Mouse (Mus musculus): ENCODE measurements around the gene Svopl.
A peak's percentile ranks its signal among the peaks of the same experiment; 100 is the strongest.

The Svopl gene

GRCm38 (mm10) chr6:38046838-38047237 lies at the start of gene Svopl:
TSS of gene Svopl (minus strand) at chr6:38046996.
- no peak for DNase-seq (ENCODE audit: low spot score in 2 of 2)

- no peak for DNase-seq (ENCODE audit: low spot score in 2 of 2)
These were observed 47.9 kb upstream of the Svopl start for GRCm38 (mm10) chr6:38094701-38095100.

DNA sequence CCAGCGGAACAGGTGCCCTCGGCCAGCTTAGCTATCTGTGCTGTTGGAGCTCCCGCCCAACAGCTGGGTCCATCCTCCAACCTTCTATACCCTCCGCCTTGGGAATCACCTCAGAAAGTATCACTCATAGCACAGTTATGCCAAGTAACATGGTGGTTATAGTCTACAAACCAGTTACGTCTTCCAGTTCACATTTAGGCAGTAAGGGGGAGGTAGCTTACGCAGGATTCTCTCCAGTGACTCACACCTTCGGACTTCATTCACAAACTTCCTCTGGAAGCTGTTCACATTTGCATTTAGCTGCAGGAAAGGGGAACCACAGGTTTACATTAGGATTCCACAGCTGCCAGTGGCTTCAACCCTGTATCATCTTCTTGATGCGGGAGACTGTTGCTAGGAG lies 45.7 kb upstream of the Svopl start:
- no peak for DNase-seq (ENCODE audit: low spot score in 2 of 2)

GRCm38 (mm10) chr6:38087242-38088026 lies 40.6 kb upstream of the Svopl start:
- no peak for DNase-seq (ENCODE audit: low spot score in 2 of 2)

- DNase-seq (ENCODE audit: low spot score in 2 of 2) = no peak
These were observed 36.4 kb upstream of the Svopl start for GRCm38 (mm10) chr6:38083204-38083603.

DNA sequence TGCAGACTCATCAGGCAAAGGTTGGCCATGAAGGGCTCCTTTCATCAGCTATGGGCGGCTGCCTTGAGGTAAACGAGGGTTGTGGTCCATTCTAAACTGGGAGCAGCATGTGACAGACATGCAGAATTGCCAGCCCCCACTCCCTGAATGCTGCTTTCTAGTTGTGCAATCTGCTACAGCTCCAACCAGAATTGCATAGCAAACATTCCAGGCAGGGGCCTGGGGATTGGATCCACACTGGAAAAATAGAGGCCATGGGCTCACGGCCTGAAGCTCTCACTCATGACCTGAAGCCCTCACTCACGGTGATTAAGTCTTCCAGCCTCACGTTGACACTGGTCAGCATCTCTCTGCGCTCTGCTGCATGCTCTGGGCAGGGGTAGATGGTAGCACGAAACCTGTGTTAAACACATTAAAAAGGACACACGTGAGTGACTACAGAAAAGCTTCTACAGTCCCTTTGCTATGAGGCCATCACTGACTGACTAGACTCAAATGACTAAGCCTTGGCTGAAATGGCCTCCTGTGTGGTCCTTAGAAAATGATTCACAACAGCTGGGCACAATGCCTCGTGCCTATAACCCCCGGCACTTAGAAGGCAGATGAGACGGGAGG lies 35.0 kb upstream of the Svopl start:
- DNase-seq (ENCODE audit: low spot score in 2 of 2) = no peak

- no peak for DNase-seq (ENCODE audit: low spot score in 2 of 2)
These were observed 33.6 kb upstream of the Svopl start for GRCm38 (mm10) chr6:38080364-38080763.

DNA sequence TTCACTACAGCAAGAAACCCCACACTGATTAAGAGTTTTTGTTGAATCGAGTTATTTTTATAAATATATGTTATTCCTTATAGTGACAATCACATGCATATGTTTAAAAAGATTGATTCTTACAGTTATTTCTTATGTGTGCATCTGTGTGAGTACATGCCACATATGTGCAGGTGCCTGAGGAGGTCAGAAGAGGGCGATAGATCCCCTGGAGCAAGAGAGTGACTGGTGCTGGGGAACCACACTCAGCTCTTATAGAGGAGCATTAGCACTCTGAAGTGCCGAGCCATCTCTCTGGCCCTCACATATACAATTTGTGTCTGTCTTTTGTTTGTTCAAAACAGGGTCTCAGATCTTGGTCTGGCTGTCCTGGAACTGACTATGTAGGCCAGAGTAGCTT lies 26.8 kb upstream of the Svopl start:
- DNase-seq (ENCODE audit: low spot score in 2 of 2) = no peak

DNA sequence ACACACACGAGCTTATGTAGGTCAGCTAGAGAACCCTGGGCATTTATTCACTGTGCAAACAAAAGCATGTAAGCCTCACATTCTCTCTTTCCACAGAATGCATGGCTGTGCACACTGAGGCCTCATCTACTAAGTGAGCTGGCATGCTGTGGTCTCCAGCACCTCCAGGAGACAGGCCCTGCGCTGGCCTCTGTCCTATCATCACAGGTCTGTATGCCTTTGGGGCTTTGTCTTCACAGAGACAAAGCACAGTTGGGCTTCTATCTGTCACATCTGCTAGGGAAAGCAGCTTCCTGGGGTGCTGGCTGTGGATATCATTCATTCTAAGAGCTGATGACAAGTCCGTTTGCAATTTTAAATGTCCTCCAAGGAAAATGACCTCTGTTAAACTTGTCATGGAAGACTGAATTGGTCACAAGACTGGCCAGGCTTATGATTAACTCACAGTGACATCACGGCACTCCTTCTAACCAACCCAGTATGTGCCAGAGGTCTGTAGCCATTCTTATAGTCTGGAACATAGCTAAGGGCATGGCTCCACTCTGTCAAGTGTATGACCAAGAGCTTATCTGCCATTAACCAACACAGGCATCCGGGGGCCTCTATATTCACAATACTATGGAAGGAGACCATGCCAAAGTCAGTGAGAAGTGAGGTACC lies 25.5 kb upstream of the Svopl start:
- no peak for DNase-seq (ENCODE audit: low spot score in 2 of 2)

DNA sequence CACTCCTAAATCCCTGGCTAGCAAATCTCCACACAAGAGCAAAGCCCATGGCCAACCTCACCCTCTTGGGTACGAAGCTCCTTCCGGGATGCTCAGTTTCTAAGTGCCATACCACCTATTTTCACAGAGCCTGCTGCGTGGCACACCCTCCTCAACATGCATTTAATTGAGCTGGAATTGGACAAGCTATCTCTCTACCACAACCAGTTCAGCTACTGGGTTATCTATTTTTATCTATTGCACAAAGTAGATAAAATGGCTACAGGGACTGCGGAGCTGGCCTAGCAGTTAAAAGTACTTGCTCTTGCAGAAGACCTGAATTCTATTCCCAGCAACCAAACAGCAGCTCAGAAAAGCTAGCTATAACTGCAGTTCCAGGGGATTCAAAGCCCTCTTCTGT lies 24.5 kb upstream of the Svopl start:
- DNase-seq (ENCODE audit: low spot score in 2 of 2) = no peak

DNA sequence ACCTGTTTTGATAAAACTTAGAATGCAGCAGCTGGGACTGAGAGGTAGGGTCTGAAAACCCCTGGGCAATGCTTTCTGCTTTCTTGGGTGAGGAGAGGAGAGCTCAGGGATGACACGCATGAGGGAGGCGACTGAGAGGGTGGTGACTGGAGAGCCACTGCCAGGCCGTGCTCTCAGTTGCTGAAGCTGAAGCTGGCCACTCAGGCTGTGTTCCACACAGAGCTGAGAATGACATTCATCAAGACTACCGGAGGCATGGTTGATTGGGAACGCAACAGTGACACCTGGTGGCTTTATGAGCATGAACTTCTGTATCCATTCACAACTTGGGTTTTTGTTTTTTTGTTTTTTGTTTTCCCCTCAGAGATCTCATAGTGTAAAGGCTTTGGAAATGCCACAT lies 19.4 kb upstream of the Svopl start:
- peak; percentile 60 to 70 for DNase-seq (ENCODE audit: low spot score in 2 of 2)

DNA sequence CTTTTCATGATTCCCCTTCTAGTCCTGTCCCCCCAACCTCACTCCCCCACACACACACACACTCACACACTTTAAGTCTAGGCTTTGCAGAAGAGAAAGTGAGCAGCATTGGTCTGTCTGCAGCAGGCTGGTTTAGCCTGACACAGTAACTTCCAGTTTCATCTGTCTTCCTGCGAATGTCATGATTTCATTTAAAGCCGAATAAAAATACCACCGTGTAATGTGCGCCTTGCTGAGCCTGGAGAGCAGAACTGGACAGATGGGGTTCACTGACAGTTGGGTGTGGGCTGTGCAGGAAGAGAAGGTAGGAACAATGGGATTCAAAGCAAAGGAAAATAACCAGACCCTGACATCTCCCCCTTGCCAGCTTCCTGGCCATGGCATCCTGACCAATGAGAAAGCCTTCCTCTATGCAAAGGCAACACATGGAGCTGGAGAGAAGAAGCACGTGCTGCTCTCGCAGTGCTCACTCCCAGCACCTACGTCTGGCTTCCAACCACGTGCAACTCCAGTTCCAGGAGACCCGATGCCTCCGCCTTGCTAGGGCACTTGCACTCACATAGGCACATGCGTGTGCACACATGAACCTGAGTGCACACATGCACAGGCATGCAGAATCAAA lies 18.8 kb upstream of the Svopl start:
- peak; percentile 49 to 50 for DNase-seq (ENCODE audit: low spot score in 2 of 2)

DNA sequence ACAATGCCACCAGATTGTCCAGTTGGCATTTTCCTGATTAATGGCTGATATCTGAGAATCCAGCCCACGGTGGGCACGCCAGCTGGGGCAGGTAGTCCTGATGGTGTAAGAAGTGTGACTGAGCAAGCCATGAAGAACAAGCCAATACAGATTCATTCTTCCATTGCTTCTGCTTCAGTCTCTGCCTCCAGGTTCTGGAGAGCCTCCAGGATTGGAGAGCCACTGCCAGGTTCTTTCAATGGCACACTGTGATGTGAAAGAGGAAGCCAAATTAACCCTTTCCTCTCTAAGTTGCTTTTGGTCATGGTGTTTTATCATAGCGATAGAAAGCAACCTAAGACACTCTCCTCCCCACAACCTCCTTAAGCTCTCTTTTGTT lies 18.3 kb upstream of the Svopl start:
- DNase-seq (ENCODE audit: low spot score in 2 of 2) = peak; percentile 55 to 67

- no peak for DNase-seq (ENCODE audit: low spot score in 2 of 2)
These were observed 17.8 kb upstream of the Svopl start for GRCm38 (mm10) chr6:38064621-38065020.

DNA sequence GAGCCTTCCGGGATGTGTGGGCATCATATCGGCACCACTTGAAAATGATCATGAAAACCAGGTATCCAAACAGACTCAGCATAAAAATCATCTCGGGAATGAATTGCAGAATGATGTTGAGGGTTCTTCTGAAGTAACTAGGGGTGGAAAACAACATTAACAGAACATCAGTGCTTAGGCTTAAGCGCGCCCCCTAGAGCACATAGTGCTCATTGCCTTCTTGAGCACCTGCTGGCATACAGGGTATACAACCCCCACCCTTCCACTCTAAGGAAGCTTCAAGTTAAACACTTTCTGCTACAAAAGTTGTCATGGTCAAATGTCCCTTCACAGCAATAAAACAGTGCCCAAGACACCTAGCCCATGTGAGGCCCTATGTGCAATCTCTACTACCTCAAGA lies 12.0 kb upstream of the Svopl start:
- DNase-seq (ENCODE audit: low spot score in 2 of 2) = no peak

DNA sequence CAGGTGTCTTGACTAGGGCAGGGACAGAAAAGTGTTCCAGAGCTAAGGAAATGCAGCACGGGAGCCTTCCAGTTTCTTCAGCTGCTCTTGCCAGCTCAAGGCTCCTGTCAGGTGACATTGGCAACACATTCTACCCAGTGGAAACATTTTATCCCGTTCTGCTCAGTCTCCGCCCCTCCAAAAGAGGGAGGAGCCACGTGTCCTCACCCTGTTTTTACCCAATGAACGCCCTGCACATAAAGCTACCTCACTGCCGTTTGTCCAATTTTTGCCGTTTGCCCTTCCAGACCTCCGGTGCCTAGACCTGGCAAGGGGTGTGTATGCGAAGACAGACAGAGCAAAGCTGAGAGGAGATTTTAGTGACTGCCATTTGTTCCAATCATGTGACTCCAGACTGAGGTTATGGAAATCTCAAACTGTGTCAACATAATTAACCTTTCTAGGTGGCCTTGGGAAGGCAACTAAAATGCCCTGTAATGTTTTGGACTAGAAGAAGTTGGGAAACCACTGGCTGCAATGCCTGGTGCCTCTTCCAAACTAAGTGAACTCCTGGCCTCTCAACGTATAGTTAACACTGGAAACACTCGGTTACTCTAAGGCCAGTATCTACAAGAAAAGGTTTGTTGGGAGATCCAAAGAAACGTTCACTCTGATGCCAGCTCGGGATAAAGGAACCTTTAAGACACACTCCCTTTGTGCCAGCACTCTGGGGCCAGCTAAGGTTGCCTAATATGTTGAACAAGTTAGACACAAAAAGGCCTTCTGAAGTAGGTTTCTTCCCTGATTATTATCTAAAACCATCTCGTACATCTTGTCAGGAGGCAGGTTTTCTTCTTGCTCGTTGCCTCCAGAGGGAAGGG lies 8.9 kb upstream of the Svopl start:
- DNase-seq (ENCODE audit: low spot score in 2 of 2) = no peak

GRCm38 (mm10) chr6:38049601-38050000 lies 2.8 kb upstream of the Svopl start:
- no peak for DNase-seq (ENCODE audit: low spot score in 2 of 2)

DNA sequence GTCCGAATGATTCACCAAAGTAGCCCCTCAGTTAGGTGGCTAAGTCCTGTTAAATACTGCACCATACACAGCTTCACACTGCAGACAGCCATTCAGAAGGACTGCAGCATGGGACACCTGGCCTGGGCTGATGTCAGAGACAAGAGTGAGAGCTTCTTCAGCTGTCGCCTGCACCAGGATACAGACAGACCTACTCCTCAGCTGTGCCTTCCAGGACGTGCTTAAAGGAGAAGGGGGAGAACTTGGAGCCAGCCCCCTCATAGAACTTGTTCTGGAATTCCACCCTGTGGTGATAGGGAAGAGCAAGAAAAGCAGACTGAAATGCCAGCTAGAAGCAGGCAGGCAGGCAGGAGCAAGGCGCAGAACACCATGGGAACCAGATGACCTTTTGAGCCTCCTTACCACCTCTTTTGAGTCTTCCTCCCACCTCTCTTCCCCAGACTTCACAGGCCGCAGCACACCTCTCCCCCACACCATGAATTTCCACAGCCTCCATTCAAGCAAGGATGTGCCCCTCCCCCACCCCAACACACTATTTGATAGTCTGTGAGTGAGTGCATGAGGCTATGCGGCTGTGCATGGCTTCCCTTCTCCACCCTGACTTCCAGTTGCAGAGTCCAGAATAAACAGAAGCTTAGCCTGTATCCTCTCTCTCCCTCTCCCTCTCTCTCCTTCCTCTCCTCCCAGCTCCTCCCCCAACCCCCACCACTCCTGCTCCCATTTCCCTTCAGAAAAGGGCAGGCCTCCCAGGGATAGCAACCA lies 2.2 kb upstream of the Svopl start:
- DNase-seq (ENCODE audit: low spot score in 2 of 2) = no peak

- DNase-seq (ENCODE audit: low spot score in 2 of 2) = no peak
These were observed 1.2 kb upstream of the Svopl start for GRCm38 (mm10) chr6:38048003-38048402.

DNA sequence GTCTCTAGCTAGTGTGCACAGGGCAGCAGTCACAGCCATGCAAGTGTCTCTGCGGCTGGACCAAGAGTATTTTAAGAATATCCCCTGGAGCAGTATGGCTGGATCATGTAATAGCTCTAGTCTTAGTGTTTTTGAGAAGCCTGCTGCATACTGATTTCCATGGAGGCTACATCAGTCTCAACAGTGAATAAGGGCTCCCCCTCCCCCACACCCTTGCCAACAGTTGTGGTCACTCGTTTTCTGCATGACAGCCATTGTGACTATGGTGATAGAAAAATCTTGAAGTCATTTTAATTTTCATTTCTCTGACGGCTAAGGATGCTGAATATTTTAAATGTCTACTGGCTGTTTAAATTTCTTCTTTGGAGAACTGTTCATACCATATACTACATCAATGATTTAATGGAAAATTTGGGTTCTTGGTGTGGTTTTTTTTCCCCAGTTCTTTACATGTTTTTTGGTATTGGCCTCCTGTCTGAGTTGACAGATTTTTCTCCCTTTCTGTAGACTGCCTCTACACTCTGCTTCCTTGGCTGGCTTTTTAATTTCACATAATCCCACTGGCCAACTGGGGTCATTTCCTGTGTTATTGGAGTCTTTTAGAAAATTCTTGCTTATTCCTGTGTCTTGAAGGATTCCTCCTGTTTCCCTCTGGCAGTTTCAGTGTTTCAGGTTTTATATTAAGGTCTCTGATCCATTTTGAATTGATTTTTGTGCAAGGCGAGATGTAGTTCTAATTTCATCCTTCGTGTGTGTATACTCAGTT lies 13.8 kb downstream of the Svopl start:
- no peak for DNase-seq (ENCODE audit: low spot score in 2 of 2)

Data from right cerebral cortex, adult 2 months (tissue).